Mouse (Mus musculus): Measurements from ENCODE around the gene Psg19.

The Psg19 gene

GRCm38 (mm10) chr7:18798420-18798819 is at the start of gene Psg19:
TSS of gene Psg19 (minus strand) at chr7:18798520.
- TF ChIP-seq GATA4 (IDR thresholded peaks at IDR 0.05; ENCODE audit: insufficient replicate concordance, low read length) = no peak

GRCm38 (mm10) chr7:18844811-18845210 is 46.5 kb upstream of the Psg19 start:
- TF ChIP-seq GATA4 (IDR thresholded peaks at IDR 0.05; ENCODE audit: insufficient replicate concordance, low read length) = no peak

- no peak for TF ChIP-seq GATA4 (IDR thresholded peaks at IDR 0.05; ENCODE audit: insufficient replicate concordance, low read length)
These were observed 42.9 kb upstream of the Psg19 start for GRCm38 (mm10) chr7:18841174-18841567.

- TF ChIP-seq GATA4 (IDR thresholded peaks at IDR 0.05; ENCODE audit: insufficient replicate concordance, low read length) = no peak
These were observed 42.3 kb upstream of the Psg19 start for GRCm38 (mm10) chr7:18840386-18841173.

- TF ChIP-seq GATA4 (IDR thresholded peaks at IDR 0.05; ENCODE audit: insufficient replicate concordance, low read length) = no peak
These were observed 41.5 kb upstream of the Psg19 start, which contains the start of gene Mill2 for GRCm38 (mm10) chr7:18839865-18840264. TSS of gene Mill2 (plus strand) at chr7:18839966.

GRCm38 (mm10) chr7:18832298-18832697 is 34.0 kb upstream of the Psg19 start:
- no peak for TF ChIP-seq GATA4 (IDR thresholded peaks at IDR 0.05; ENCODE audit: insufficient replicate concordance, low read length)

- no peak for TF ChIP-seq GATA4 (IDR thresholded peaks at IDR 0.05; ENCODE audit: insufficient replicate concordance, low read length)
These were observed 31.2 kb upstream of the Psg19 start for GRCm38 (mm10) chr7:18829545-18829944.

GRCm38 (mm10) chr7:18828592-18828991 is 30.3 kb upstream of the Psg19 start:
- TF ChIP-seq GATA4 (IDR thresholded peaks at IDR 0.05; ENCODE audit: insufficient replicate concordance, low read length) = no peak

- TF ChIP-seq GATA4 (IDR thresholded peaks at IDR 0.05; ENCODE audit: insufficient replicate concordance, low read length) = no peak
These were observed 29.6 kb upstream of the Psg19 start for GRCm38 (mm10) chr7:18827792-18828546.

- TF ChIP-seq GATA4 (IDR thresholded peaks at IDR 0.05; ENCODE audit: insufficient replicate concordance, low read length) = no peak
These were observed 23.2 kb upstream of the Psg19 start, which contains the start of gene Psg17 for GRCm38 (mm10) chr7:18821507-18821906. TSS of gene Psg17 (minus strand) at chr7:18821607.

GRCm38 (mm10) chr7:18818301-18818700 is 20.0 kb upstream of the Psg19 start:
- no peak for TF ChIP-seq GATA4 (IDR thresholded peaks at IDR 0.05; ENCODE audit: insufficient replicate concordance, low read length)

- no peak for TF ChIP-seq GATA4 (IDR thresholded peaks at IDR 0.05; ENCODE audit: insufficient replicate concordance, low read length)
These were observed 5.2 kb upstream of the Psg19 start for GRCm38 (mm10) chr7:18803526-18803925.

GRCm38 (mm10) chr7:18799129-18799528 is 809 bp upstream of the Psg19 start:
- TF ChIP-seq GATA4 (IDR thresholded peaks at IDR 0.05; ENCODE audit: insufficient replicate concordance, low read length) = no peak

GRCm38 (mm10) chr7:18779337-18779781 is 19.0 kb downstream of the Psg19 start:
- TF ChIP-seq GATA4 (IDR thresholded peaks at IDR 0.05; ENCODE audit: insufficient replicate concordance, low read length) = no peak

GRCm38 (mm10) chr7:18748994-18749895 is 49.1 kb downstream of the Psg19 start:
- TF ChIP-seq GATA4 (IDR thresholded peaks at IDR 0.05; ENCODE audit: insufficient replicate concordance, low read length) = no peak
